Mouse (Mus musculus): ENCODE data around the gene Apol8.
"Not testable (repeated sequence)": the region's sequence is repeated elsewhere in the genome, so short reads cannot be mapped to it uniquely, and the experiment has no call there.

- not testable (repeated sequence) for TF ChIP-seq CTCF, EP300 (IDR thresholded peaks at IDR 0.05; ENCODE audit: low read depth)
Measured at GRCm38 (mm10) chr15:77733903-77734302, 22.9 kb downstream of the Apol8 start.

Measured in liver, postnatal 0 days (tissue).